Mouse (Mus musculus): ENCODE data around the gene Hfm1.

GRCm38 (mm10) chr5:106960451-106960850, 34.3 kb upstream of the Hfm1 start:
- TF ChIP-seq CTCF (IDR thresholded peaks at IDR 0.05; ENCODE audit: borderline replicate concordance, control insufficient read depth, extremely low read depth, insufficient read depth, low read length, poor library complexity) (no peak), POLR2A (IDR thresholded peaks at IDR 0.05; ENCODE audit: control insufficient read depth, extremely low read depth, insufficient read depth, low read length, poor library complexity) (no peak)

Measured in thymus, adult 2 months (tissue).